Mouse (Mus musculus) fibroblast of lung, adult 2 months (primary cell): ENCODE measurements around the gene Adad1.

Experiments
- DNase-seq: peaks from one replicate; pipeline ENCODE4 v3.0.0-alpha.2; 2011; ENCODE audit warnings: low read depth

Gene Adad1

GRCm38 (mm10) chr3:37063406-37063805 is at the start of gene Adad1:
TSS of gene Adad1 (plus strand) at chr3:37063527.
- DNase-seq: no peak

GRCm38 (mm10) chr3:37037979-37038378 is 25.3 kb upstream of the Adad1 start:
- no peak for DNase-seq

DNA sequence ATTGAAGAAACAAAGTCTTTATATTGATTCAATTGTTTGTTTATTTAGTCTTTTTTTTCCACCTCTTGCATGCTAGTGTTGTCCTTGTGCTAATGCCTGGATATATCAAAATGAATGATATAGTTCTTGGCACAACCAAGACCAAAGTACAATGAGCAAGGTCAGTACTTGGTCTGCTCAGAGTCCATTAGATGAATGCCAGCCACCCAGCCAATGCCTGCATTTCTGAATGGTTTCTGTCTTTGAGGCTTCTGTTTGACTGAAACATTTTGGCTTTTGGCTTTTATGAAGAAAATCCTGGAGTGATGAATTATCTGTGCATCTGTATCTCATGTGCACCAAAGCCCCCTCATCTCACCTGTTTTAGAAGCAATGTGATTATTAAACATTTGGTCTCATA is 23.5 kb upstream of the Adad1 start:
- no peak for DNase-seq

DNA sequence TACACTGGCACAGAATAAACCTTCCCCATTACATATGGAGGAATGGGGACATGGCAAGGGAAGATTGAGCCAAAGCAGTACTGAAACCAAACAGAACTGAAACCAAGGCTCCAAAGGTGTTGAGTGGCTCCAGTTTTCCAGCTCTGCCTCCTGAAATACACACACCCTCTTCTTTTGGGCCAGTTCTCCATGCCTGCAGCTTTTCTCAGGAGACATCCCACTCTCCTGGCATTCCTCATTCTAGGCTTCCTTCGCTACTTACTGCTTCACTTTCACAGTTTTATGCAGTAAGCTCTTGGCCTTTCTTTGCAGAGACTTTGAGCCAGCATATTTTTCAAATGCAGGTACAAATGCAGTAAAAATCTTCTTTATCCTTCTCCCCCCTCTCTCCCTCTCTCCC is 11.8 kb upstream of the Adad1 start:
- no peak for DNase-seq

DNA sequence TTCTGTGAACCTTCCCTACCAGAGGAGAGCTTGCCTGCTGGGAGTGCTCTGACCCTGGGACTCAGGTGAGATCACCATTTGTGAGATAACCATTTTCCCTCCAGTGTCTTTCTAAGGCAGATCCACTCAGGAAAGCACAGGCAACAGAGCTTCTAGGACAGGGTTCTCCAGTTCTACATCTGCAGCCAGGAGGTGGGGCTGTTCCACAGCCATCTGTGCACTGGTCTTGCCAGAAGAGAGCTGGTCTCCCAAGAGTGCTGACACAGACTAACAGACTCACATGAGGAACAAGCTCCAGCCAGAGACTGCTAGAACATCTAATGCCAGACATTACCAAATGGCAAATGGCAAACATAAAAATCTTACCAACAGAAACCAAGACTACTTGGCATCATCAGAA is 9.9 kb downstream of the Adad1 start:
- peak; percentile 18 for DNase-seq

DNA sequence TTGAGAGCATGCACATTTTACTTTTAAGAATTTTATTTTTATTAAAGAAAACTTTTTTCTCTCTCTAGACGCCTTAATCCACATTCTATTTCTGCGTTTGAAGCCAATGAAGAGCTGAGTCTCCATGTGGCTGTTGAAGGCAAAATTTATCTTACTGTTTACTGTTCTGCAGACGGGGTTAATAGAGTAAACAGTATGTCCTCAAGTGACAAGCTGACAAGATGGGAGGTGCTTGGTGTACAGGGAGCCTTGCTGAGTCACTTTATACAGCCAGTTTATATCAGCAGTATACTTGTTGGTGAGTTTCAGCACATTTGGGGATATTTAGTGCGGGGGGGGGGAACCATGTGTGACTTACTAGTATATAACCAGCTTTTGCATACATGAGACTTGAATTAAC is 21.5 kb downstream of the Adad1 start:
- no peak for DNase-seq

DNA sequence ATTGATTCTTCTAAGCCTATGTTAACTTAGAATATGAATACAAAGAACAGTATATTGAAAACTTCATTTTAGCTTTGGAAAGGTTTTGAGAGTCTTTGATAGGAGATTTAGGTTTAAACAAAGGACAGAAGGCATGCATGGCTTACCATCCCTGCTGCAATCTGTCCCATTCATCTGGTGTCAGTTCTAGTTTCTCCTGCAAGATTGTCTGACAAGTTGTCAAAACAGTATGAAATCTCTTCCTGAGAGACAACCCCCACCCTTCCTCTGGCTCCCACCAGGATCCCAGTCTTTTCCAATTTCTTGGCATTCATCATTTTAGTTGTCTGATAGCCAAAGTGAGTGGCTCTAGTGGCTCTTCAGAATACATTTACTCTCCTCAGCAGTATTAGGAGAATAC is 27.4 kb downstream of the Adad1 start:
- no peak for DNase-seq

GRCm38 (mm10) chr3:37125655-37126054 is 62.3 kb downstream of the Adad1 start, which contains the start of gene Il2:
TSS of gene Il2 (minus strand) at chr3:37125959.
- no peak for DNase-seq

DNA sequence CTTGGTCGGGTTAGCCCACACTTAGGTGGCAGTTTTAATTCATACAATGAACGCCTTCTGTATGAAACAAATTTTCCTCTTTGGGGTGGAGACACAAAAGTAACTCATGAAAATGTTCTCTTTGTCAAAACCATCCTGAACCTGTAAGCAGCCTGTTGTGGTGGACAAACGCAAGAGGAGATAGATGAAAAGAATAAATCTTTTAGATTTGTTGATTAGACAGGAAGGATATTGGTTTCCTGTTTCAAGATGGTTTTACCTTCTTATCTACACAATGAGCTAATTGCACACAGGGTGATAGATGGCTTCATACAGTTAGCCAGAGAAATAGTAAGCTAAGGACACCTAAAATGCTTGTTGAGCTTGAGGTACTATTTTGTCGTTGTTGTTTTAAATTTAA is 62.8 kb downstream of the Adad1 start:
- DNase-seq: no peak

GRCm38 (mm10) chr3:37128269-37128668 is 64.9 kb downstream of the Adad1 start:
- peak; percentile 55 for DNase-seq

- no peak for DNase-seq
Observed at GRCm38 (mm10) chr3:37129063-37129462, 65.7 kb downstream of the Adad1 start.

GRCm38 (mm10) chr3:37137231-37137630 is 73.9 kb downstream of the Adad1 start:
- DNase-seq: no peak

GRCm38 (mm10) chr3:37139192-37139591 is 75.9 kb downstream of the Adad1 start:
- DNase-seq: no peak

- DNase-seq: no peak
Observed at GRCm38 (mm10) chr3:37140168-37140906, 77.0 kb downstream of the Adad1 start.

GRCm38 (mm10) chr3:37141827-37142226 is 78.5 kb downstream of the Adad1 start:
- DNase-seq: no peak

DNA sequence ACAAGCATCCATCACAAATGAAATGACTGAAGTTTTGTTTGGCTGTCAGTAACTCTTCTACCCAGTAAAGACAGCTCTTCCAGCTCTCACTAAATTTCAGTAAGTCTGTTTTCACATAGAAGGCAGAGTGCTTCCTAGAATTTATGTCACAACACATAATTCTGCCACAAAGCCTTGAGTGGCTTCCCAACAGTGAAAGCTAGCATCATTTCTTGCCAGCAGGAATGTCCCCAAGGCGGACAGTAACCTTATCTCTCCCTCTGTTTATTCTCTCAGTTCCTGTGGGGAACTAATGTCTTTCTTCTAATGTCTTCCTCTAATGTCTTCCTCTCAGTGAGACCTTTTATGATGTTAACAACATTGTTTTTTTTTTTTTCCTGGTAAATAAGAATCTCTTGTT is 81.7 kb downstream of the Adad1 start:
- no peak for DNase-seq

GRCm38 (mm10) chr3:37146406-37146805 is 83.1 kb downstream of the Adad1 start:
- no peak for DNase-seq

- no peak for DNase-seq
Observed at GRCm38 (mm10) chr3:37146810-37147209, 83.5 kb downstream of the Adad1 start.

DNA sequence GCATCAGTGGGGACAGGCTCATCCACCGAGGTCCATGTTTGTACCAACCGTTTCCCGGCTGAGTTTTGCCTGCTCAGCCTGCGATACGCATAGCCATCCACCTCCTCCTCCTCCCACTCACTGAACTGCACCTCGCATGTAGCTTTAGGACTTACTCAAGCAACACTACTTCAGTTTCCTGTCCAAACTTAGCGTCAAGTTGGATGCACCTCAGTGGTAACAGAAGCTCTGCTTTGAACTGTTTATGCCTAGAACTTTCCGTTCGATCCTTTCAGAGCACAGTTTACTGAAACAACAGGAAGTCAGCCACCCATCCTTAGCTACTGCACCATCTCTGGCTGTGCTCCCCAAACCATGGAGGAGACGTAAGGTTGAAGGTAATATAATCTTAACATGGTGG is 88.9 kb downstream of the Adad1 start:
- no peak for DNase-seq

DNA sequence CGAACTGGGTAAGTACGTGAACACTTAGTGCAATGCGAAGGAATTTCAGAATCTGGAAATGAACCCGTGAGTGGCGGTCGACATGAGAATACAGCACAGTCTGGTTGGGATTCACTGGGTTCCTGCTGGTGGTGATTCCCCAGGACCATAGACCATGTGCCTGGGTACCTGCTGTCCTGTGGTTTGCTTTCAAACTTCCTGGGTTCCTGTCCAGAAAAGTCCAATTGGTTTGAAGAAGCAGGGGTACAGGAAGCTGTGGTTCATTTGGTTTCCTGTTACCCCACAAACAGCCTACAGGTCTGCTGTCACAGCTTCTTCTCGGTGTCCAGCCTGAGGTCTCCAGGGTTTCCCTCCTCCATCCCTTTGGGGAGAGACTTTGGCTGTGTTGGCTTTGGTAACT is 89.7 kb downstream of the Adad1 start:
- no peak for DNase-seq

GRCm38 (mm10) chr3:37154396-37154795 is 91.1 kb downstream of the Adad1 start:
- DNase-seq: no peak

- no peak for DNase-seq
Observed at GRCm38 (mm10) chr3:37157082-37157481, 93.8 kb downstream of the Adad1 start.

GRCm38 (mm10) chr3:37158246-37158645 is 94.9 kb downstream of the Adad1 start:
- no peak for DNase-seq

- peak; percentile 33 for DNase-seq
Observed at GRCm38 (mm10) chr3:37161096-37161495, 97.8 kb downstream of the Adad1 start.
